Mouse (Mus musculus) embryonic fibroblast, embryonic 13.5 days (primary cell): ENCODE measurements around the gene Myo18a.

Experiments used
- CTCF ChIP-seq: IDR thresholded peaks from 2 replicates; pipeline ENCODE4 v1.5.1; 2011; ENCODE audit warnings: mild to moderate bottlenecking, control low read depth, low read length, moderate library complexity, borderline replicate concordance; ENCODE audit not compliant: insufficient read depth
- POLR2A ChIP-seq: IDR thresholded peaks from 2 replicates; pipeline ENCODE4 v1.6.1; 2011; ENCODE audit warnings: low read depth, mild to moderate bottlenecking, control low read depth, low read length, moderate library complexity

GRCm38 (mm10) chr11:77896480-77896819 is 133.4 kb downstream of the Myo18a start:
- TF ChIP-seq CTCF = no peak
- TF ChIP-seq POLR2A = no peak
